Mouse (Mus musculus): ENCODE results near the gene Lrrk1.

The Lrrk1 gene

GRCm38 (mm10) chr7:66342323-66342722, 45.8 kb downstream of the Lrrk1 start:
- peak; percentile 9 to 40 for DNase-seq (ENCODE audit: low read depth in 1 of 2, low spot score in 2 of 2)

GRCm38 (mm10) chr7:66340044-66340443, 48.1 kb downstream of the Lrrk1 start:
- no peak for DNase-seq (ENCODE audit: low read depth in 1 of 2, low spot score in 2 of 2)

- DNase-seq (ENCODE audit: low read depth in 1 of 2, low spot score in 2 of 2), result no peak
These were observed 48.5 kb downstream of the Lrrk1 start for GRCm38 (mm10) chr7:66339625-66340024.

- no peak for DNase-seq (ENCODE audit: low read depth in 1 of 2, low spot score in 2 of 2)
These were observed 51.2 kb downstream of the Lrrk1 start for GRCm38 (mm10) chr7:66336955-66337354.

GRCm38 (mm10) chr7:66333906-66334500, 54.1 kb downstream of the Lrrk1 start:
- no peak for DNase-seq (ENCODE audit: low read depth in 1 of 2, low spot score in 2 of 2)

GRCm38 (mm10) chr7:66332340-66332739, 55.8 kb downstream of the Lrrk1 start:
- DNase-seq (ENCODE audit: low read depth in 1 of 2, low spot score in 2 of 2), result no peak

- no peak for DNase-seq (ENCODE audit: low read depth in 1 of 2, low spot score in 2 of 2)
These were observed 57.5 kb downstream of the Lrrk1 start for GRCm38 (mm10) chr7:66330610-66331009.

- no peak for DNase-seq (ENCODE audit: low read depth in 1 of 2, low spot score in 2 of 2)
These were observed 60.6 kb downstream of the Lrrk1 start for GRCm38 (mm10) chr7:66327516-66327915.

- no peak for DNase-seq (ENCODE audit: low read depth in 1 of 2, low spot score in 2 of 2)
These were observed 62.6 kb downstream of the Lrrk1 start for GRCm38 (mm10) chr7:66325419-66326053.

- DNase-seq (ENCODE audit: low read depth in 1 of 2, low spot score in 2 of 2), result no peak
These were observed 64.7 kb downstream of the Lrrk1 start for GRCm38 (mm10) chr7:66323252-66324015.

GRCm38 (mm10) chr7:66320996-66321395, 67.2 kb downstream of the Lrrk1 start:
- DNase-seq (ENCODE audit: low read depth in 1 of 2, low spot score in 2 of 2), result no peak

GRCm38 (mm10) chr7:66318147-66318546, 70.0 kb downstream of the Lrrk1 start:
- DNase-seq (ENCODE audit: low read depth in 1 of 2, low spot score in 2 of 2), result no peak

- DNase-seq (ENCODE audit: low read depth in 1 of 2, low spot score in 2 of 2), result no peak
These were observed 77.2 kb downstream of the Lrrk1 start for GRCm38 (mm10) chr7:66310670-66311656.

GRCm38 (mm10) chr7:66309950-66310669, 78.0 kb downstream of the Lrrk1 start:
- DNase-seq (ENCODE audit: low read depth in 1 of 2, low spot score in 2 of 2), result peak in 1 of 2 experiments; percentile 33

GRCm38 (mm10) chr7:66309240-66309949, 78.8 kb downstream of the Lrrk1 start:
- DNase-seq (ENCODE audit: low read depth in 1 of 2, low spot score in 2 of 2), result no peak

- no peak for DNase-seq (ENCODE audit: low read depth in 1 of 2, low spot score in 2 of 2)
These were observed 79.4 kb downstream of the Lrrk1 start for GRCm38 (mm10) chr7:66308581-66309239.

- DNase-seq (ENCODE audit: low read depth in 1 of 2, low spot score in 2 of 2), result no peak
These were observed 80.4 kb downstream of the Lrrk1 start for GRCm38 (mm10) chr7:66307791-66308190.

- DNase-seq (ENCODE audit: low read depth in 1 of 2, low spot score in 2 of 2), result no peak
These were observed 82.4 kb downstream of the Lrrk1 start for GRCm38 (mm10) chr7:66305714-66306198.

Measured in monocyte, adult 2 months (primary cell).